Mouse (Mus musculus): ENCODE measurements around the gene Eif4e. TPM values are rescaled to one million over a fixed set of nuclear protein-coding genes. Genes with fewer than 3 reads are reported as not detected.

Gene Eif4e
- total and polyA plus RNA-seq, 3 experiments: 83.5 to 490 (median 363) TPM

- no peak for DNase-seq (ENCODE audit: low read depth, low spot score)
- no peaks in the 10 kb centered on the region for H3K27me3 ChIP-seq (ENCODE audit: control insufficient read depth in 1 of 2, insufficient read depth in 2 of 2, low read length in 2 of 2)
- no peak overlapping the region for H3K27ac ChIP-seq (ENCODE audit: control insufficient read depth, low read depth, low read length)
- no peaks in the 10 kb centered on the region for H3K9me3 ChIP-seq (replicated peaks; ENCODE audit: insufficient read depth, low read length)
- TF ChIP-seq MAX (IDR thresholded peaks at IDR 0.05; ENCODE audit: low read length): no peak
- no peak for TF ChIP-seq MYC (IDR thresholded peaks at IDR 0.05; ENCODE audit: low read depth, low read length)
- TF ChIP-seq ZMIZ1 (IDR thresholded peaks at IDR 0.05; ENCODE audit: low read depth, low read length): no peak
- TF ChIP-seq GATA1 (IDR thresholded peaks at IDR 0.05; ENCODE audit: low read depth, low read length): no peak
- no peak for TF ChIP-seq ETS1 (IDR thresholded peaks at IDR 0.05; ENCODE audit: low read depth, low read length)
- TF ChIP-seq USF1 (IDR thresholded peaks at IDR 0.05; ENCODE audit: low read depth, low read length): no peak
- no peak for TF ChIP-seq ZKSCAN1 (IDR thresholded peaks at IDR 0.05; ENCODE audit: low read depth, low read length)
- TF ChIP-seq ELF1 (IDR thresholded peaks at IDR 0.05; ENCODE audit: low read depth, low read length): no peak
- TF ChIP-seq UBTF (IDR thresholded peaks at IDR 0.05; ENCODE audit: borderline replicate concordance, insufficient read depth, low read depth, low read length): no peak
- TF ChIP-seq MAZ (IDR thresholded peaks at IDR 0.05; ENCODE audit: low read depth, low read length): no peak
- TF ChIP-seq ZC3H11A (IDR thresholded peaks at IDR 0.05; ENCODE audit: low read depth, low read length): no peak
- TF ChIP-seq RCOR1 (IDR thresholded peaks at IDR 0.05; ENCODE audit: low read depth, low read length): no peak
- TF ChIP-seq TBP (IDR thresholded peaks at IDR 0.05; ENCODE audit: low read depth, low read length): no peak
- no peak for TF ChIP-seq NRF1 (IDR thresholded peaks at IDR 0.05; ENCODE audit: insufficient read depth, low read depth, low read length, poor library complexity, severe bottlenecking)
- H3K79me2 ChIP-seq (ENCODE audit: control insufficient read depth, insufficient read depth, low read length, poor library complexity): no peaks in the 10 kb centered on the region; the same call in 1 of the 2 replicates
- H3K36me3 ChIP-seq (ENCODE audit: control insufficient read depth in 1 of 2, insufficient read depth in 2 of 2, low read length in 2 of 2): no peaks in the 10 kb centered on the region
- no peak overlapping the region for H3K4me3 ChIP-seq (ENCODE audit: control insufficient read depth in 1 of 2, insufficient read depth in 1 of 2, low read depth in 2 of 2, low read length in 2 of 2)
- H3K4me1 ChIP-seq (ENCODE audit: control insufficient read depth in 1 of 2, insufficient read depth in 2 of 2, low read length in 2 of 2): no peaks in the 10 kb centered on the region
- no peak overlapping the region for H3K9ac ChIP-seq (ENCODE audit: control insufficient read depth, low read depth, low read length, poor library complexity, severe bottlenecking)
Observed at GRCm38 (mm10) chr3:138601076-138601475, 75.1 kb downstream of the Eif4e start.

DNA sequence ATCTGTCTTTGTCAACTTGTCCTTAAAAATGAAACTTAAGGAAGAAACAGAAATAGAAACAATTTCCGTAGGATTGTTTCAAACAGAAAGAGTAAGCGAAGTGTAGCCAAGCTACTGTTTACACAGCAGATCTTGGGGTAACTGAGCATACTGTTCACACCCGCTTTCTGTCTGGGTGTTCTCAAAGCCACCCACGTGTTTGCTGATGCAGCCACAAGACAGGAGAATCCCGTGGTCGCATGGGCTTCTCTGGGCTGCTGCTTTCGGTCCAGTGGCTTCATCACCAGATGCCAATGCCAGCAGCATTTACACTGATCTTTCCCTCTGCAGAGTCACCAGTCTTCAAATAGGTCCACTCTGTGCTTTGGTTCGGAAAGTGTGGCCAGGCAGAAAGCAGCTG lies 79.2 kb downstream of the Eif4e start:
- Histone ChIP-seq H3K9me3 (replicated peaks; ENCODE audit: insufficient read depth, low read length) (no peaks in the 10 kb centered on the region), H3K36me3 (ENCODE audit: control insufficient read depth in 1 of 2, insufficient read depth in 2 of 2, low read length in 2 of 2) (no peaks in the 10 kb centered on the region), H3K4me3 (ENCODE audit: control insufficient read depth in 1 of 2, insufficient read depth in 1 of 2, low read depth in 2 of 2, low read length in 2 of 2) (no peak overlapping the region), H3K27me3 (ENCODE audit: control insufficient read depth in 1 of 2, insufficient read depth in 2 of 2, low read length in 2 of 2) (no peaks in the 10 kb centered on the region), H3K79me2 (ENCODE audit: control insufficient read depth, insufficient read depth, low read length, poor library complexity) (no peaks in the 10 kb centered on the region), H3K4me1 (ENCODE audit: control insufficient read depth in 1 of 2, insufficient read depth in 2 of 2, low read length in 2 of 2) (no peaks in the 10 kb centered on the region; a peak in 1 of 4 replicates), H3K27ac (ENCODE audit: control insufficient read depth, low read depth, low read length) (no peak overlapping the region), H3K9ac (ENCODE audit: control insufficient read depth, low read depth, low read length, poor library complexity, severe bottlenecking) (no peak overlapping the region)
- no peak for DNase-seq (ENCODE audit: low read depth, low spot score)
- no peak for TF ChIP-seq GABPA (IDR thresholded peaks at IDR 0.05; ENCODE audit: low read depth, low read length)
- TF ChIP-seq NRF1 (IDR thresholded peaks at IDR 0.05; ENCODE audit: insufficient read depth, low read depth, low read length, poor library complexity, severe bottlenecking): no peak
- TF ChIP-seq MYC (IDR thresholded peaks at IDR 0.05; ENCODE audit: low read depth, low read length): no peak
- no peak for TF ChIP-seq MAFK (IDR thresholded peaks at IDR 0.05; ENCODE audit: borderline replicate concordance, low read depth, low read length)
